Mouse (Mus musculus): ENCODE data around the gene Nfasc. TPM values are rescaled to one million over a fixed set of nuclear protein-coding genes. Genes with fewer than 3 reads are reported as not detected.

The Nfasc gene
- polyA plus RNA-seq (2012; ENCODE audit: low replicate concordance) = 1.5 and 1.7 TPM in 2 replicates

GRCm38 (mm10) chr1:132741175-132741997, at the start of gene Nfasc:
Gene Nfasc, minus strand, starts transcription at chr1:132741797.

DNA sequence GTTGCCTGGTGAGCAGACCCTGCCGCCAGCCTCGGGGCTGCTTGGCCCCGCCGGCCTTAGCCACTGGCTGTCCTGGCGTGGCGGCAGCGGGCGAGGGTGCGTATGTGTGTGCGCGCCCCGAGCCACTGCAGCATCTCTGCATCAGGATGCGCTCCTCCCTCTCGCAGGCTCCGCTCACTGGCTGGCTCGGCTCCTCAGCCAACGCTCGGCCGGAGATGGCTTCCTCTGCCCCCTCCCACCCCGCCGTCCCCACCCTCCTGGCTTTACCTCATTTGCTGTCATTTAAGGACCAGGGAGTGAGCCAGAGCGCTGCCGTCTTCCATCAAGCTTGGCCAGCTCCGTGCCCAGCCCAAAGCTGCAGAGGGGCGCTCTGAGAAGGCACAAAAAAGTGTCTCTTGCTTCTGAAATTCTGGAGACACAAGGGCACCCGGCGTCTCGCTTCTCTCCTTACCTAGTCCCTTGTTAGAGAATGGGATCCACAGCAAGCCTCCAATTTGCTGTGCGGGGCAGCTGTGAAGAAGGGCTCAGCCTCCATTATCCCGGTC, 198.8 kb downstream of the Nfasc start, which contains the start of gene Cntn2:
Cntn2 (minus strand) TSS at position 495 of the 545 bp plus-strand sequence.

Other genes starting within 250 kb of the Nfasc start
- 0.26 TPM in 1 of 2 replicates, not detected in the other for gene Tmem81, start 235.6 kb downstream of the Nfasc start, polyA plus RNA-seq (2012; ENCODE audit: low replicate concordance)
- 0.15 TPM in 1 of 2 replicates, not detected in the other for gene Cntn2, start 198.5 kb downstream of the Nfasc start, polyA plus RNA-seq (2012; ENCODE audit: low replicate concordance)
- gene Lrrn2, start 138.5 kb upstream of the Nfasc start, polyA plus RNA-seq (2012; ENCODE audit: low replicate concordance) = 0.18 and 0.28 TPM in 2 replicates